Mouse (Mus musculus): ENCODE measurements at regions not wholly inside any gene's neighbourhood (a gene's known extent, or its start where the extent isn't known, plus 50 kb on each side); places are given as distances from the start of the nearest gene placed in this dataset.

GRCm38 (mm10) chr2:171742706-171743105, 300.6 kb downstream of the Cbln4 start:
- no peak for TF ChIP-seq CTCF (IDR thresholded peaks at IDR 0.05; ENCODE audit: extremely low read depth, insufficient read length, insufficient replicate concordance, low read depth, low read length)
- TF ChIP-seq POLR2A (IDR thresholded peaks at IDR 0.05; ENCODE audit: low read depth, low read length) = no peak
